Mouse (Mus musculus) embryonic fibroblast, embryonic 13.5 days (primary cell): ENCODE measurements at regions not wholly inside any gene's neighbourhood (a gene's known extent, or its start where the extent isn't known, plus 50 kb on each side); places are given as distances from the start of the nearest gene placed in this dataset.

Experiments
- CTCF ChIP-seq: IDR thresholded peaks from 2 replicates; pipeline ENCODE4 v1.5.1; 2011; ENCODE audit warnings: mild to moderate bottlenecking, control low read depth, low read length, moderate library complexity, borderline replicate concordance; ENCODE audit not compliant: insufficient read depth
- POLR2A ChIP-seq: IDR thresholded peaks from 2 replicates; pipeline ENCODE4 v1.6.1; 2011; ENCODE audit warnings: low read depth, mild to moderate bottlenecking, control low read depth, low read length, moderate library complexity

GRCm38 (mm10) chr3:50905993-50906831 is 318.0 kb upstream of the Noct start:
- TF ChIP-seq POLR2A (no peak), CTCF (peak; percentile 83)
